Mouse (Mus musculus) embryonic facial prominence, embryonic 15.5 days (tissue): Measurements from ENCODE around the gene Zcchc2. TPM values are rescaled to one million over a fixed set of nuclear protein-coding genes. Genes with fewer than 3 reads are reported as not detected.

Experiments used
- ATAC-seq: fragments of 200-750 bp; cut with Nextera tagmentation; 2 replicates; pipeline ENCODE4 v1.8.0; 2017; ENCODE audit warnings: low read depth, moderate TSS enrichment; ENCODE audit not compliant: insufficient number of reproducible peaks, low FRiP score, low TSS enrichment
- H3K27ac ChIP-seq: fragments of 300-500 bp; sonication (generic); replicated peaks from 2 replicates; pipeline ENCODE4 v1.5.1; 2015; ENCODE audit warnings: mild to moderate bottlenecking, inconsistent platforms
- H3K27me3 ChIP-seq: fragments of 300-500 bp; sonication (generic); 2 replicates; pipeline ENCODE4 v1.6.1; 2015; ENCODE audit warnings: inconsistent platforms
- H3K36me3 ChIP-seq: fragments of 300-500 bp; sonication (generic); 2 replicates; pipeline ENCODE4 v1.6.1; 2015; ENCODE audit warnings: mild to moderate bottlenecking, inconsistent platforms
- H3K4me1 ChIP-seq: fragments of 300-500 bp; sonication (generic); 2 replicates; pipeline ENCODE4 v1.6.1; 2015; ENCODE audit warnings: inconsistent platforms
- H3K4me2 ChIP-seq: fragments of 300-500 bp; sonication (generic); replicated peaks from 2 replicates; pipeline ENCODE4 v1.6.1; 2015; ENCODE audit warnings: mild to moderate bottlenecking, inconsistent platforms
- H3K4me3 ChIP-seq: fragments of 300-500 bp; sonication (generic); replicated peaks from 2 replicates; pipeline ENCODE4 v1.5.1; 2015; ENCODE audit warnings: mild to moderate bottlenecking, inconsistent platforms
- H3K9ac ChIP-seq: fragments of 300-500 bp; sonication (generic); 2 replicates; pipeline ENCODE4 v1.6.1; 2015; ENCODE audit warnings: inconsistent platforms
- H3K9me3 ChIP-seq: fragments of 300-500 bp; sonication (generic); replicated peaks from 2 replicates; pipeline ENCODE4 v1.6.1; 2016; ENCODE audit warnings: inconsistent platforms
- WGBS: fragments of 180-500 bp; shearing (Covaris S2); methylation state at CpG from one replicate; pipeline ENCODE4 v1.1.7; 2015; 5-methylcytosine and 5-hydroxymethylcytosine counted together
- polyA plus RNA-seq: library from polyadenylated mRNA; unstranded; fragments of >200 nt; fragmentation: Nextera tagmentation; extraction: Ambion mirVana; gene quantifications from 2 replicates; pipeline ENCODE4 v1.2.1, GENCODE M21; 2015

The Zcchc2 gene
- polyA plus RNA-seq, 1 experiment from 2014 or later = 2.6 TPM

- Histone ChIP-seq H3K4me1 (peaks cover 10% of the 10 kb centered on the region; the same call in 1 of the 2 replicates), H3K4me3 (no peak overlapping the region), H3K27me3 (no peaks in the 10 kb centered on the region), H3K36me3 (no peaks in the 10 kb centered on the region), H3K9me3 (no peaks in the 10 kb centered on the region), H3K9ac (no peak overlapping the region), H3K4me2 (no peak overlapping the region), H3K27ac (no peak overlapping the region)
- 89% methylated on average over 4 of the region's 4 CpGs for WGBS
- ATAC-seq = no peak
Measured at GRCm38 (mm10) chr1:106040271-106040670, 50.1 kb downstream of the Zcchc2 start.

GRCm38 (mm10) chr1:106042221-106042620 lies 52.0 kb downstream of the Zcchc2 start:
- H3K27me3 ChIP-seq = no peaks in the 10 kb centered on the region
- H3K4me3 ChIP-seq = no peak overlapping the region
- no peaks in the 10 kb centered on the region for H3K36me3 ChIP-seq
- no peak overlapping the region for H3K27ac ChIP-seq
- no peaks in the 10 kb centered on the region for H3K9me3 ChIP-seq
- H3K4me1 ChIP-seq = peaks cover 7% of the 10 kb centered on the region; the same call in 1 of the 2 replicates
- no peak for ATAC-seq
- H3K4me2 ChIP-seq = no peak overlapping the region
- H3K9ac ChIP-seq = no peak overlapping the region
- WGBS = 89% methylated on average over 9 of the region's 9 CpGs

- Histone ChIP-seq H3K4me2 (no peak overlapping the region), H3K9me3 (no peaks in the 10 kb centered on the region), H3K36me3 (no peaks in the 10 kb centered on the region), H3K9ac (no peak overlapping the region), H3K27ac (peak overlapping the region; percentile 28), H3K4me3 (no peak overlapping the region), H3K4me1 (peaks cover 6% of the 10 kb centered on the region; the same call in 1 of the 2 replicates), H3K27me3 (no peaks in the 10 kb centered on the region)
- 53% methylated on average over 4 of the region's 4 CpGs for WGBS
- ATAC-seq = peak; percentile 46; the same call in 1 of the 2 replicates
Measured at GRCm38 (mm10) chr1:106043053-106043820, 53.0 kb downstream of the Zcchc2 start.

GRCm38 (mm10) chr1:106049036-106049435 lies 58.8 kb downstream of the Zcchc2 start:
- Histone ChIP-seq H3K27ac (no peak overlapping the region), H3K36me3 (no peaks in the 10 kb centered on the region), H3K4me1 (no peaks in the 10 kb centered on the region), H3K4me3 (no peak overlapping the region), H3K9ac (no peak overlapping the region), H3K9me3 (no peaks in the 10 kb centered on the region), H3K4me2 (no peak overlapping the region), H3K27me3 (no peaks in the 10 kb centered on the region)
- ATAC-seq = no peak
- WGBS = 96% methylated on average over 6 of the region's 6 CpGs

GRCm38 (mm10) chr1:106054978-106055377 lies 64.8 kb downstream of the Zcchc2 start:
- Histone ChIP-seq H3K27ac (no peak overlapping the region), H3K27me3 (no peaks in the 10 kb centered on the region), H3K36me3 (no peaks in the 10 kb centered on the region), H3K4me2 (no peak overlapping the region), H3K9me3 (no peaks in the 10 kb centered on the region), H3K4me1 (no peaks in the 10 kb centered on the region), H3K9ac (no peak overlapping the region), H3K4me3 (no peak overlapping the region)
- 72% methylated on average over 6 of the region's 6 CpGs for WGBS
- no peak for ATAC-seq

- no peaks in the 10 kb centered on the region for H3K27me3 ChIP-seq
- H3K9ac ChIP-seq = no peak overlapping the region
- 60% methylated on average over 5 of the region's 5 CpGs for WGBS
Measured at GRCm38 (mm10) chr1:106058355-106058754, 68.1 kb downstream of the Zcchc2 start.

GRCm38 (mm10) chr1:106059516-106060277 lies 69.5 kb downstream of the Zcchc2 start:
- no peak for ATAC-seq
- Histone ChIP-seq H3K27me3 (no peaks in the 10 kb centered on the region), H3K4me3 (no peak overlapping the region), H3K9me3 (no peaks in the 10 kb centered on the region), H3K4me1 (no peaks in the 10 kb centered on the region), H3K27ac (no peak overlapping the region), H3K36me3 (no peaks in the 10 kb centered on the region), H3K9ac (no peak overlapping the region), H3K4me2 (no peak overlapping the region)
- 69% methylated on average over 4 of the region's 4 CpGs for WGBS

More at GRCm38 (mm10) chr1:106058355-106058754, 68.1 kb downstream of the Zcchc2 start:
- Histone ChIP-seq H3K9me3 (no peaks in the 10 kb centered on the region), H3K27ac (no peak overlapping the region), H3K4me1 (no peaks in the 10 kb centered on the region), H3K4me2 (no peak overlapping the region), H3K4me3 (no peak overlapping the region), H3K36me3 (no peaks in the 10 kb centered on the region)
- ATAC-seq = no peak

- Histone ChIP-seq H3K36me3 (no peaks in the 10 kb centered on the region), H3K27ac (no peak overlapping the region), H3K27me3 (no peaks in the 10 kb centered on the region), H3K4me3 (no peak overlapping the region), H3K9me3 (no peaks in the 10 kb centered on the region), H3K9ac (no peak overlapping the region), H3K4me1 (no peaks in the 10 kb centered on the region), H3K4me2 (no peak overlapping the region)
- WGBS = 82% methylated on average over 4 of the region's 4 CpGs
- ATAC-seq = no peak
Measured at GRCm38 (mm10) chr1:106061185-106061910, 71.1 kb downstream of the Zcchc2 start.

- H3K4me2 ChIP-seq = no peak overlapping the region
- no peaks in the 10 kb centered on the region for H3K27me3 ChIP-seq
- no peak overlapping the region for H3K4me3 ChIP-seq
- no peak for ATAC-seq
- H3K27ac ChIP-seq = no peak overlapping the region
- no peaks in the 10 kb centered on the region for H3K4me1 ChIP-seq
- WGBS = 88% methylated on average over 9 of the region's 9 CpGs
- no peaks in the 10 kb centered on the region for H3K9me3 ChIP-seq
- H3K9ac ChIP-seq = no peak overlapping the region
- no peaks in the 10 kb centered on the region for H3K36me3 ChIP-seq
Measured at GRCm38 (mm10) chr1:106062891-106063590, 72.8 kb downstream of the Zcchc2 start.

GRCm38 (mm10) chr1:106063591-106064170 lies 73.5 kb downstream of the Zcchc2 start:
- WGBS = 60% methylated on average over 4 of the region's 4 CpGs
- Histone ChIP-seq H3K9ac (no peak overlapping the region), H3K4me2 (no peak overlapping the region), H3K4me1 (no peaks in the 10 kb centered on the region), H3K27me3 (no peaks in the 10 kb centered on the region), H3K9me3 (no peaks in the 10 kb centered on the region), H3K36me3 (no peaks in the 10 kb centered on the region), H3K27ac (no peak overlapping the region), H3K4me3 (no peak overlapping the region)
- ATAC-seq = no peak
